Mouse (Mus musculus) CH12.LX (cell line): Measurements from ENCODE around the gene Ppm1j.

Experiments
- CHD2 ChIP-seq: IDR thresholded peaks from 2 replicates; pipeline ENCODE4 v1.6.1; 2011; ENCODE audit warnings: low read length, improper control_type of control experiment
- EP300 ChIP-seq: IDR thresholded peaks from 2 replicates; pipeline ENCODE4 v1.6.1; 2011; ENCODE audit warnings: low read length, improper control_type of control experiment

GRCm38 (mm10) chr3:104734654-104735053 is 46.2 kb upstream of the Ppm1j start:
- TF ChIP-seq EP300 = no peak
- TF ChIP-seq CHD2 = no peak
